Mouse (Mus musculus): ENCODE data around the gene Snx18.

DNA sequence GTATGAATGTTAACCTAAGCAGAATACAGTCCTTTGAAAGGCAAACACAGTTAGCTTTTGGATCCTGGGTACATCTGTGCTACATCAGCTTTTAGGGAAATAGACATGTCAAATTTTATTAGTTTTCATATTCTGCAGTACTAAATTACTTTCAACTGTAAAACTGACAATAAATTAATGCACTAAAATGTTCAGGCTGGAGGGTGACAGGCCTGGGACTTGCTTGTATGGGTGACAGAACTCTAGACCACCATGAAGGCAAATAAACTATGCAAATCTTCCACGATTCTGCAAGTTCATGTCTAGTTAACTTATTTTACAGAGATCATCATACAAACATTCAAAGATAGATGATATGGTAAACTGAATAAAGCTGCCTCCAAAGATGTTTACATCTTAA, 36.3 kb downstream of the Snx18 start:
- TF ChIP-seq POLR2A (IDR thresholded peaks at IDR 0.05; ENCODE audit: extremely low read depth, insufficient read depth, low read length), result no peak
- TF ChIP-seq CTCF (IDR thresholded peaks at IDR 0.05; ENCODE audit: low read depth, low read length), result no peak

Measured in liver, adult 2 months (tissue).